Mouse (Mus musculus) mouse embryonic stem cell (cell line): ENCODE results near the gene Adamtsl1.

Source experiments
- in situ Hi-C, 2 experiments: fragments of 300-500 bp; cut with MboI; formaldehyde crosslinking; loops; 1 replicate in 1 of 2; 3 replicates in 1 of 2; pipeline ENCODE4 v1.14.3; 2019 to 2020; ENCODE audit warnings: low sequenced_read_pairs in 2 of 2, low pct_unique_long_range_greater_than_20kb in 1 of 2, mixed read lengths in 1 of 2; ENCODE audit not compliant: unreplicated experiment in 1 of 2

The Adamtsl1 gene

GRCm38 (mm10) chr4:85845931-85846330, 332.0 kb downstream of the Adamtsl1 start:
- in situ Hi-C loops = loop anchor here in 1 of 2 experiments (25.0 kb wide), 1 partner anchor 691 kb away; no protein-coding TSS in a partner anchor

GRCm38 (mm10) chr4:85853401-85853800, 339.4 kb downstream of the Adamtsl1 start:
- in situ Hi-C loops = no loop called here

DNA sequence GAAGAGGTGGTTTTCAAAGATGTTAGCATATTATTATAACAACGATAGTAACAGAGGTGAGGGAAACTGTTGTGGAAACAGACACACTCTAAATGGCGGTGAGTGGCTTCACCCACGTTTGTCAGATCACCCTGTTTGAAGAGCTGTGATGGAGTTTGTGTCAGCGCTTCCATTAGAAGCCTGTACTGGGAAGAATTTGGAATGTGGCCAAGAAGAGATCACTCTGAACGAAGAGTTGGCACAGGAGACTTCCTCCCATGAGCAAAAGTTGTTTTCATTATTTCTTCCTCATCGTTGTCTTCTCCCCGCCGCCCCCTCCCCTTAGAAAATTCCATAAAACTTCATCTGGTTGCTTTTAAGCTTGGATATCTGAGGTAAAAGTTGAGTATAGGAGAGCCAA, 340.5 kb downstream of the Adamtsl1 start:
- in situ Hi-C loops = no loop called here

DNA sequence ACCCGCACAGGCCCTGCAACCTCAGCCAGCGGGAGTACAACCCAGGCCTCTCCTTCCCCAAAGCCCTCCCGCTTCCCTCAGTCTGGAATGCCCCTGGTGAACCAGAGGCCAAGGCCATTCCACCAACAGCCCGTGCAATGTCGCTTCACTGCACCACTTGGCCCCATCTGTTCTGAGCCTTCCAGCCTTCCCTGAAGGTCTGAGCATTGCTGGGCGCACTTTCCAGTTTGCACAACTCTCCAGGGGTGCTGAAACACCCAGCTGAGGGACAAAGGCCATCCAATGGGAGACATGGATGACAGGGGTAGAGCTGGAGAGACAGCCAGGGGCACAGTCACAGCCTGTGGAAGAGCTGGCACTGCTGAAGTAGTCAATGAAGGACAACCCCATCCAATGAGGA, 365.4 kb downstream of the Adamtsl1 start:
- in situ Hi-C loops = no loop called here

- in situ Hi-C loops = no loop called here
These were observed 367.3 kb downstream of the Adamtsl1 start for GRCm38 (mm10) chr4:85881318-85881717.

- in situ Hi-C loops = no loop called here
These were observed 370.1 kb downstream of the Adamtsl1 start for GRCm38 (mm10) chr4:85884031-85884430.

DNA sequence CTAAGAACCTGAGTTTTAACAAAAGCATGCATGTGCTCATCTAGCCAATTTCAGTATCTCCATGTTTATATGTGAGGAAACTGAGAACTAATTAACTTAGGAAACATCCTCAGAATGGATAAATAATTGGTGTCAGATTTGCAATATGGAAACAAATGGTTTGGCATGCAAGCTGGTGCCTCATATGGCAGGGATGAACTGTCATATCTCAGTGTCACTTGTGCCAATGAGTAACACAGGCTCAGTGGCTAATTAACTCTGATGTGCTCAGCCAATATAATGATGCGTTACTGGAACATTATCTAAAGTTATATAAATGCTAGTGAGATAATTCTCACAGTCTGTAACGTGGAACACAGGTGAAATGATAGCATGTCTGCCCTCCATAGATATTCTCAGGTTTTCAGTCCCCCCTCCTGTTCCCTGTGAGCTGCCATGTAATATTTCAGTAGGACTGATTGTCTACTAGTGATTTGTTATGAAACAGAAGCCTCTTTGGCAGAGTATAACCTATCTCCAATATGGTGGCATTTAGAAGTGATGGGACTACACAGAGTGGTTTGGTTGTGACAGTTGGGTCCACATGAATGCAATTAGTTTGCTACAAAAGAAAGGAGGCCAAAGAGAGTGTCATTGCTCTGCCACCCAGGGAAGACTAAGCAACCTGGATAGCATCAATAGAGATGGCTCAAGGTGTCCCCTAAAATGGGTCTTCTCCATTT, 376.1 kb downstream of the Adamtsl1 start:
- in situ Hi-C loops = no loop called here

DNA sequence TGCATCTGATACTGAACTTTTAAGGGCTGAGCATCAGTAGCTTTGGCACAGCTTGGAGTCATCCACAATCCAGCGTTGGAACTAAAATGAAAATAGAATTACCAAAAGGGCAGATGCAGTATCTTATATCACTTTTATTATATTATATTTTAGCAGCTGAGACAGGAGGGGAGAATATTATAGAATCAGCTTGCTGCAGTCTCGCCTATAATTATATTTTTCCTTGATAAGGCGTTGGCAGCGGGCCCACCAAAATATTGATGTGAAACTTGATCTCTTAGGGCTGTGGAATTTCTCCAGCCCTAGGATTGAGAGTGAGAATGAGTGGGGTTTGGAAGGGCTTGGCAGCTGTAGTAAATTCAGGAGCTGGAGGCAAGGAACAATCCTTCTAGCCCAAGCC, 387.3 kb downstream of the Adamtsl1 start:
- in situ Hi-C loops = no loop called here

DNA sequence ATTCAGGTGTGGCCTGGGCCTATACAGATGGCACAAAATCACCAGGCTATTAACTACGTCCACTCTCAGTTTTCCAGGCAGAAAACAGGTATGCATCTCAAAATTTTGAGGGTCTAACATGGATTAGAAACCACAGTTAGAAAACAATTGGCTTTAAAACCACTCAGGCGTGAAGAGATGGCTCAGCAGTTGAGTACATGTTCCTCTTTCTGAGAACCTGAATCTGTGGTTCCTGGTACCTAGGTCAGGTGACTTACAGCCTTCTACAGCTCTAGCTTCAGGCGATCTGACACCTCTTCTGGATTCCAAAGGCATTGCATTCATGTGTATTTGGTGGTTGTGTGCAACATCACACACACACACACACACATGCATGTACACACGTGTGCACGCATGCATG, 390.2 kb downstream of the Adamtsl1 start:
- in situ Hi-C loops = no loop called here

GRCm38 (mm10) chr4:85916034-85916433, 402.1 kb downstream of the Adamtsl1 start:
- in situ Hi-C loops = no loop called here

GRCm38 (mm10) chr4:85918366-85918765, 404.4 kb downstream of the Adamtsl1 start:
- in situ Hi-C loops = no loop called here

GRCm38 (mm10) chr4:85920474-85920873, 406.5 kb downstream of the Adamtsl1 start:
- in situ Hi-C loops = no loop called here

DNA sequence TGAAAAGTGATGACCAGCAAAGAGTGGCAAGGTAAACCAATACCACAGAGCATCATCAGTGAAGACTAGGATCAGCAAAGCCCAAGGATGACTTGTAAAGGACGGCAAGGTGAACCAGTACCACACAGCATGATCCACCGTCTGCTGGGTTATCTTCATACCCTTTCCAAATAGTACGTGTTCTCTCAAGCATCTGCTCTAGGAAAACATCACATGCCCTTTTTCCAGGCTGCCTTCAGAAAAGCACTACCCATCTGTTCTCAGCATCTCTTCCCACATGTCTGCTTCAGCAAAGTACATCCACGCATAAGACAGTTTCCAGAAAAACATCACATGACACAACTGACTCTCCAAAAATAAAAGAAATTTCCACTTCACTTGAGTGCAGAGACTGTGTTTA, 408.8 kb downstream of the Adamtsl1 start:
- in situ Hi-C loops = no loop called here

GRCm38 (mm10) chr4:85932129-85932528, 418.2 kb downstream of the Adamtsl1 start:
- in situ Hi-C loops = no loop called here

DNA sequence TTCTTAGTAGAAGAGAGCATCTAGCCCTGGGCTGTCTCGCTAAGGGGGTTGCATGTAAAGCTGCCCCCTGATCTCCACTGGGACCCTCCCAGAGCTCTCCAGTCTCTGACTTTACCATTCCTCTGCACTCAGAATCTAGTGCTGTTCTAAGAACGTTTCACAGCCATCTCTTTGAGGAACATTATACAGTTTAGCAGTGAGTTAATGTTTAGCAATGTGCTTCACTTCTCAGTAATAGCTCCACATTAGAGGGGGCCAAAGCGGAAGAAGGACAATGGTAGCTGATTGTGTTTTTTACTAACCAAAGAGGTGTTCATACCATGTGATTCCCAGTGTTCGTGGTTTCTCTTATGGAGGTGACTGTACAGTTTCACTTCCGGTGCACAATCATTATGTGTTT, 425.5 kb downstream of the Adamtsl1 start:
- in situ Hi-C loops = no loop called here

DNA sequence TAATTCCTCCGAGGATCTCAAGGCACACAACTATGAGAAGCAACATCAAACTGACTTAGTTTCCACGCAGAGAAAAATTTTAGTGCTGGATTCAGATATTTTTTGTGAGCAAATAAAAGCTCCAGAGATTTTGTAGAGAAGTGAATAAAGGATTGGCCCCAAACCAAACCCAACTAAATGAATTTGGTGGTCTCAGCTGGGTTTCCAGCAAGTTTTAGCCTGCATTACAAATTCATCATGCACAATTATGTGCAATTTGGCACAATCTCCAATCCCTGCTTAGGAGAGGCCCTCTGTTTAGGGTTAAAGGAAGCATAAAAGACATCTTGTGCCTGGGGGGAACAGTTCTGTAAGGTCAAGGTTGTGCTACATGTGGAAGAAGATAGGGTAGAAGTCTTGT, 427.9 kb downstream of the Adamtsl1 start:
- in situ Hi-C loops = no loop called here

GRCm38 (mm10) chr4:85953590-85953989, 439.6 kb downstream of the Adamtsl1 start:
- in situ Hi-C loops = no loop called here

- in situ Hi-C loops = no loop called here
These were observed 441.4 kb downstream of the Adamtsl1 start for GRCm38 (mm10) chr4:85955387-85955786.

DNA sequence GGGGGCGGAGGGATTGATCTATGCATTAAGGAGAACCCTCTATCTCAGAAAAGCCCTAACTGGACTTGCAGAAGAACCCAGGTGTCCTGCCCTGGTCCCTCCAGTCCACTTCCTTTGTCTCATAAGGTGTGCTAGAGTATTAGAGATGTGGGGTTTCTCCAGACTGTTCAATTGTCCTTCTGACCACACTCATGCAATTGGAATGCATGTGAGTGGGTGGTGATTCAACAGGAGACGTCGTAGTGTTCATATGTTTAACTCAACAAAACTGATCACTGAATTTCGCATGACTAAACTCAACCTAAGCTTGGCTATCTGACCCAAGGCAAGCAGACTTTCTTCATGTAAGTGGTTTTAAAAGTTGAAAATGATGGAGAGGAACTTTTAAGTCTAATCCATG, 443.3 kb downstream of the Adamtsl1 start:
- in situ Hi-C loops = no loop called here

DNA sequence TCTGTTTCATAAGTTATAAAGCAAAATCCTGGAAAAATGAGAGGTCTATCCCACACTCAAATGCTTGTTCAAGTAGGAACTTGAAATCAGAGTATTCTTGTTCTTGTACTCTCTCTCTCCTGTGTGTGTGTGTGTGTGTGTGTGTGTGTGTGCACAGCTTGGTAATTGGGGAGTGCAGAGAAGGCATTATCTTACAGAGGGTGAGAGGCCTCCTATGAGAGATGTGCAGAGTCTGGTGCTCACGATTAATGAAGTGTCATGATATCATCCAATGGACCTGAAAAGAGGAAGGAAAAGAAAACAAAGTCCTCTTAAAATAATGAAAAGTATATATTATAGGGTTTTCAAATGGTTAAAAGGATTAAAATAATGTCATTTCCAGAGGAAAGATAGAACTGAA, 443.9 kb downstream of the Adamtsl1 start:
- in situ Hi-C loops = no loop called here

GRCm38 (mm10) chr4:85959019-85959418, 445.0 kb downstream of the Adamtsl1 start:
- in situ Hi-C loops = no loop called here
